Mouse (Mus musculus): ENCODE measurements at regions not wholly inside any gene's neighbourhood (a gene's known extent, or its start where the extent isn't known, plus 50 kb on each side); places are given as distances from the start of the nearest gene placed in this dataset.

DNA sequence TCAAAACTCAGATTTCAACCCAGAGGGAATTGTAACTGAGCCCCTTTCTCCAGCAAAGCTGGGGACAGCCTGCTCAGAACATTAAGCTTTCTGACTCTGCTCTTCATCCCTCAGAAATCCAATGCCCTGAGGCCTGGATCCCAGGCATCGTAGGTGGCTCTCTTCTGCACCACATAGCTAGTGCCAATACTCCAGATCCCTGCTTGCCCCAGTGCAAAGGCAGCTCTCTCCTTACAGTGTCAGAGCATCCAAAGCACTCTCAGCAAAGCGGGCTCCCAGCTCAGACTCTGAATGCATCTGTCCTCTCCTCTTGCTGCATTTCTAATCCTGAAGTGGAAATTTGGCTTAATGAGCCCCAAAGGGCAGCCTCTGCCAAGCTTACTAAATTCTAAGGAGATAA is 59.4 kb upstream of the Ddit4l start:
- DNase-seq (ENCODE audit: low spot score in 2 of 2) = no peak

DNA sequence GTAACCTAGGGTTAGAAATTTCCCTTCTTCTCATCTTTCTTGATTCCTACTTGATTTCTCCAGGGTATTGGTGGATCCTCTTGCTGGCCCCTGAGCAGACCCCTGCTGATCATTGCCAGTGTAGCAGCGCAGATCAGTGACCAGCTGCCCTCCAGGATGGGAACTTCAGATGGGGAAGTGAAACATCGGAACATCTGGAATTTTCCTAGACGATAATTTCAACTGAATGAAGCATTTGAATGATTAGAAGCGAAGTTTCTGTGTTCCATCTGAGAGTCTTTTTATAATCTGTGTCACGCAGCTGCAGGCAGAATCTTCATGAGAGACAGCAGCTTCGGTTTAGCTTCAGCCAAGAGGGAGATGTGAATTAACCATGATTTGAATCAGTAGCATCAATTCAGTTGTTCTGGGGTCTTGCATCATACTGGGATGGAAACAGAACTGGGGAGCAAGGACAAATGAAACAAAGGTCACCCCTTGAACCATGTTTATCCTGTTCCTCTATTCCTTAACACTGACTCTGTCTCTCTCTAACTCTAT is 57.8 kb upstream of the Ddit4l start:
- no peak for DNase-seq (ENCODE audit: low spot score in 2 of 2)

DNA sequence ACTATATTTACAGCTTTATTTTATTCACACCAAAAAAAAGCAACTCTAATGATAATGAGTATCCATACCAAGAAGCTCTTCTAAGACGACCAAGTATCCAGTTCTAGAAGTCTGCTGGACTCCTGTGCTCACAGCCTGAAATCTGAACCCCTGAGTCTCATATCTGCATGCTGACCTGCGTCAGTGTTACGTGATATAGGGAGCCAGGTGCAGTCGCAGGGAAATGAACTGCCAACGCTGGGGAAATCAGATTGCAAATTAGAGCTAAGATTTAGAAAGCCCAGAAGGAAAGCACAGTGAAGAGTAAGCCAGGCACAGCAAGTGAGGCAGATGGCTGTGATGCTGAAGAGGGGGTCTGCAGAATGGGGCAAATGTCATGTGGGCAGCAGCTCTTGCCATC is 57.1 kb upstream of the Ddit4l start:
- no peak for DNase-seq (ENCODE audit: low spot score in 2 of 2)

DNA sequence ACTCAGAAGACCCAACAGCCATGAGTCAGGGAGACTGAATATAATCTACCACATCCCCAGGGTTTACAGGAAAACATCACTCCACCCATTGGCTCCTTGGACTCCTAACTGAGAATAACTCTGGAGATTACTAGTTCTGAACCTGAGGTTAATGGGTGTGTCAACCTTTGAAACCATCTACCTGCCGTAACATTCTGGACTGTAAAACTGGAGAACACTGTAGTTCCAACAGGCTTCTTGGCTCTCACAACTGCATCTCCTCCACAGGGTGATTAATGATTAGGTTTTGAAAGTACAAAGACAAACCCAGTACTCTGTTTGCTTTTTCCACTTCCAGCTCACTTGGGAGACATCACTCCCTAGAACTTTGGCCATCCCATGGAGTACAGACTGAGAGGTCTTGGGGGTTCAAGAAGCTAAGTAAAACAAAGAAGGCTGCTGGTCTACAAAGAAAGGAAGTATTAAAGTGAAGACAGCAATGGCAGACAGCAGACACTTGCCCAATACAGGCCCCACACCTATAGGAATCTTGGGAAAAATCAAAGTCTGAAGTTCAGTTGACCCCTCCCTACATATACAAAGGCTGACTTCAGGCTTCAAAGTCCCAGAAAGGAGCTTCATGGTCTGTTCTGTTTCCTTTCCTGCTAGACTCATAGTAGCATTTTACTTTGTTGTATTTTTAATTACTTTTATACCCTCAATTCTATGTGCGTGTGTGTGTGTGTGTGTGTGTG is 52.7 kb upstream of the Ddit4l start:
- no peak for DNase-seq (ENCODE audit: low spot score in 2 of 2)

Measured in frontal cortex, postnatal 14 days (tissue).